Mouse (Mus musculus) cortical plate, adult 2 months (tissue): Measurements from ENCODE around the gene Crtc2. TPM values are rescaled to one million over a fixed set of nuclear protein-coding genes. Genes with fewer than 3 reads are reported as not detected.

Experiments used
- H3K27ac ChIP-seq: fragments of 200-500 bp; 2 replicates; pipeline ENCODE4 v1.5.1; 2012; ENCODE audit warnings: low read length, control low read depth, inconsistent platforms; ENCODE audit not compliant: insufficient read depth
- H3K4me1 ChIP-seq: fragments of 200-500 bp; 2 replicates; pipeline ENCODE4 v1.6.1; 2011; ENCODE audit warnings: low read length; ENCODE audit not compliant: control insufficient read depth, insufficient read depth
- H3K4me3 ChIP-seq: fragments of 200-500 bp; 2 replicates; pipeline ENCODE4 v1.5.1; 2011; ENCODE audit warnings: mild to moderate bottlenecking, low read length, control low read depth; ENCODE audit not compliant: insufficient read depth
- CTCF ChIP-seq: fragments of 200-500 bp; IDR thresholded peaks from 2 replicates; pipeline ENCODE4 v1.5.1; 2011; ENCODE audit warnings: mild to moderate bottlenecking, control low read depth, low read length; ENCODE audit not compliant: insufficient read depth; ENCODE audit errors: extremely low read depth
- POLR2A ChIP-seq: fragments of 200-500 bp; IDR thresholded peaks from 2 replicates; pipeline ENCODE4 v1.6.1; 2011; ENCODE audit warnings: mild to moderate bottlenecking, low read length, control low read depth; ENCODE audit not compliant: insufficient read depth; ENCODE audit errors: extremely low read depth
- polyA plus RNA-seq: library from polyadenylated mRNA; depleted of rRNA; stranded (reverse); fragments of >200 nt; gene quantifications from 2 replicates; pipeline ENCODE4 v1.2.3, GENCODE M21; 2012

The Crtc2 gene
- polyA plus RNA-seq, 1 experiment: 45.7 TPM

- Histone ChIP-seq H3K4me1 (peaks cover 1% of the 10 kb centered on the region; the same call in 1 of the 2 replicates), H3K27ac (peak overlapping the region; percentile 62), H3K4me3 (peak overlapping the region; percentile 63)
- no peak for TF ChIP-seq POLR2A
- no peak for TF ChIP-seq CTCF
Measured at GRCm38 (mm10) chr3:90265932-90266741, 12.2 kb downstream of the Crtc2 start.

GRCm38 (mm10) chr3:90266901-90267775, 13.2 kb downstream of the Crtc2 start:
- Histone ChIP-seq H3K27ac (no peak overlapping the region), H3K4me1 (peaks cover 1% of the 10 kb centered on the region; the same call in 1 of the 2 replicates), H3K4me3 (no peak overlapping the region; the same call in 1 of the 2 replicates)
- TF ChIP-seq POLR2A (no peak), CTCF (no peak)

- H3K27ac ChIP-seq: no peak overlapping the region
- no peak overlapping the region for H3K4me3 ChIP-seq
- no peak for TF ChIP-seq CTCF
- TF ChIP-seq POLR2A: no peak
- H3K4me1 ChIP-seq: peaks cover 1% of the 10 kb centered on the region; the same call in 1 of the 2 replicates
Measured at GRCm38 (mm10) chr3:90268190-90268589, 14.2 kb downstream of the Crtc2 start.

GRCm38 (mm10) chr3:90268971-90269370, 15.0 kb downstream of the Crtc2 start:
- H3K4me1 ChIP-seq: peaks cover 1% of the 10 kb centered on the region; the same call in 1 of the 2 replicates
- H3K27ac ChIP-seq: no peak overlapping the region
- no peak for TF ChIP-seq CTCF
- no peak for TF ChIP-seq POLR2A
- no peak overlapping the region for H3K4me3 ChIP-seq

DNA sequence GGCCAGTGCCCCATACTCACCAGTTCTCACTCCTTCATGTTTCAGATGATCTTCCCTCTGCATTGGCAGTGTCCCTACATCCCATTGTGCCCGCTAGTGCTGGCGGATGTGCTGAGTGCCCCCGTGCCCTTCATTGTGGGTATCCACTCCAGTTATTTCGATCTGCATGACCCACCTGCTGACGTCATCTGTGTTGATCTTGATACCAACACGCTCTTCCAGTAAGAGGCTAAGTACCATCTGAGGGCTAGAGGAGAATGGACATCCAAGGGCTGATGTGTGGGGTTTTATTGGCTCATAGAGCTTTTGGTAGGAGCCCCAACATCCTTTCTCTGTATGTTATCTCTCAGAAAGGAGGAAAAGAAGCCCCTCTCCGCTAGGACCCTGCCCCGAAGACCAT, 16.8 kb downstream of the Crtc2 start:
- no peak overlapping the region for H3K27ac ChIP-seq
- H3K4me1 ChIP-seq: peaks cover 1% of the 10 kb centered on the region; the same call in 1 of the 2 replicates
- no peak for TF ChIP-seq CTCF
- no peak for TF ChIP-seq POLR2A
- H3K4me3 ChIP-seq: no peak overlapping the region

DNA sequence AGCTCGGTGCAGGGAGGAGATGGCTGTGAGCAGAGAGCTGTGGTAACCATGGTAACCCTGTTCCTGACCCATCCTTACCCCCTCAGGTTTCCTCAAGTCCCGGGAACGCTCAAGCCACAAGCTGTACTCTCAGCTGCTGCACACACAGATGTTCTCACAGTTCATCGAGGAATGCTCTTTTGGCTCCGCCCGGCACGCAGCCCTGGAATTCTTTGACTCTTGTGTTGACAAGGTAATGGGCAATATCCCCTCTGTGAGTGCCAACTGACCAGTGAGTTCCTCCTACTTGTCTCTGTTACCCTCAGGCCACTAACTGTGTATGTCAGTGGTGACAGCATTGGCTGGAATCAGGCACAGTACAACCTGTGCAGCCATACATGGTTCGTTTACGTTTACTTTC, 18.2 kb downstream of the Crtc2 start:
- TF ChIP-seq POLR2A: no peak
- Histone ChIP-seq H3K4me1 (no peaks in the 10 kb centered on the region), H3K4me3 (no peak overlapping the region), H3K27ac (no peak overlapping the region)

DNA sequence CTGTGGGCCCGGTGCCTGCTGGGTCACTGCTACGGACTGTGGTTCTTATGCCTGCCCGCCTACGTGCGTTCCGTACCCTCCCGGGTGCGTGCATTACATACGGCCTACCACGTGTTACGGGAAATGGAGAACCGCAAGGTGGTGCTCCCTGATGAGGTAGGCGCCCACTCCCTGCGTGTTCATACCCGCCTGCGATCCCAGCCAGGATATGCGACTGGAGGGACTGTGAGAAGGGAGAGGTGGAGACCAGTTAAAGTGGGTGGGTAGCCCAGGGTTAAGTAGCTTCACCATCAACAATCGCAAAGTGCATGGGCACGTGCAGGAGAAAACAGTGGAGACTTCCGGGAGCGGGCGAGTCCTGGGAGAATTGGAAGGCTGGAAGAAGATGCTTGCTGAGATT, 19.9 kb downstream of the Crtc2 start:
- no peak for TF ChIP-seq POLR2A
- TF ChIP-seq CTCF: no peak
- Histone ChIP-seq H3K4me3 (no peak overlapping the region), H3K4me1 (no peaks in the 10 kb centered on the region), H3K27ac (no peak overlapping the region)

DNA sequence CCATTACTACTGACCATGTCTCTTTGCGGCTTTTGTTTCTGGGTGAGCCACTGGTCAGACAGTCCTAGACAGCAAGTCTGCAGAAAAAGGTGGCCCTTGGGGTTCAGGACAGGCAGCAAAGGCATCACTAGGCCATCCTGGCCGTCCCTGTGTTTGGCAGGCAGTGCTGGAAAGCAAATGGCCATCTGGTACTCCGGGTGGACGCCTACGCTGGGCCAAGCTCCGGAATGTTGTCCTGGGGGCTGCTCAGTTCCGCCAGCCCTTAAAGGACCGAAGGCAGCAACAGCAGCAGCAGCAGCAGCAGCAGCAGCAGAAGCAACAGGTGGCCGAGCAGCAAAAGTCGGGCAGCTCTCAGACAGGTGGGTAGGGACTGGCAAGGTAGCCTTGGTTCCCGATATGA, 21.3 kb downstream of the Crtc2 start:
- no peak overlapping the region for H3K4me3 ChIP-seq
- no peaks in the 10 kb centered on the region for H3K4me1 ChIP-seq
- no peak overlapping the region for H3K27ac ChIP-seq
- TF ChIP-seq CTCF (no peak), POLR2A (no peak)

DNA sequence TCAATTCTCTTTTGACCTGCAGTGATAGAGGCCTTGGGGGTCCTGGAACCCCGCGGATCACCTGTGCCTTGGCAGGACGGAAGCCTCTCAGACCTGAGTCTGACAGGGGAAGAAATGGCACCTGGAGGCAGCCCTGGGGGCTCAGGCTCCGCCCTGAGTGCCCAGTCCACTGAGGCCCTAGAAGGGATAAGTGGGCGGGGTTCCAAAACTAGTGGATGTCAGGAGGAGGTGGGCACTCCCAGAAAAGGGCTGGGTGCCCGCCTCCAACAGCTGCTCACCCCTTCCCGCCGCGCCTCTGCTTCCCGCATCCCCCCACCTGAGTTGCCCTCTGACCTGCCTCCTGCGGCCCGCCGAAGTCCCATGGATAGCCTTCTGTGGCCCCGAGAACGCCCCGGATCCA, 22.9 kb downstream of the Crtc2 start:
- Histone ChIP-seq H3K27ac (no peak overlapping the region), H3K4me1 (no peaks in the 10 kb centered on the region), H3K4me3 (no peak overlapping the region)
- TF ChIP-seq POLR2A (no peak), CTCF (no peak)

GRCm38 (mm10) chr3:90277793-90278192, 23.8 kb downstream of the Crtc2 start:
- TF ChIP-seq POLR2A: no peak
- no peak for TF ChIP-seq CTCF
- no peaks in the 10 kb centered on the region for H3K4me1 ChIP-seq
- no peak overlapping the region for H3K4me3 ChIP-seq
- H3K27ac ChIP-seq: no peak overlapping the region
